Mouse (Mus musculus): Measurements from ENCODE around the gene Olfr171.
"Not testable (repeated sequence)": the region's sequence is repeated elsewhere in the genome, so short reads cannot be mapped to it uniquely, and the experiment has no call there.

Olfr171 gene

GRCm38 (mm10) chr16:19629816-19630215, at the start of gene Olfr171:
Gene Olfr171 (minus strand): TSS chr16:19629916.
- no peak for DNase-seq (ENCODE audit: inconsistent ontology term)

- DNase-seq (ENCODE audit: inconsistent ontology term): no peak
Measured at GRCm38 (mm10) chr16:19670768-19671357, 41.1 kb upstream of the Olfr171 start.

GRCm38 (mm10) chr16:19666312-19666711, 36.6 kb upstream of the Olfr171 start:
- DNase-seq (ENCODE audit: inconsistent ontology term): peak; percentile 2

GRCm38 (mm10) chr16:19611782-19612181, 17.9 kb downstream of the Olfr171 start, which contains the start of gene Olfr170:
Gene Olfr170 (minus strand): TSS chr16:19611882.
- DNase-seq (ENCODE audit: inconsistent ontology term): not testable (repeated sequence)

GRCm38 (mm10) chr16:19603166-19603565, 26.6 kb downstream of the Olfr171 start:
- no peak for DNase-seq (ENCODE audit: inconsistent ontology term)
